Mouse (Mus musculus): Measurements from ENCODE around the gene Myl12a.

DNA sequence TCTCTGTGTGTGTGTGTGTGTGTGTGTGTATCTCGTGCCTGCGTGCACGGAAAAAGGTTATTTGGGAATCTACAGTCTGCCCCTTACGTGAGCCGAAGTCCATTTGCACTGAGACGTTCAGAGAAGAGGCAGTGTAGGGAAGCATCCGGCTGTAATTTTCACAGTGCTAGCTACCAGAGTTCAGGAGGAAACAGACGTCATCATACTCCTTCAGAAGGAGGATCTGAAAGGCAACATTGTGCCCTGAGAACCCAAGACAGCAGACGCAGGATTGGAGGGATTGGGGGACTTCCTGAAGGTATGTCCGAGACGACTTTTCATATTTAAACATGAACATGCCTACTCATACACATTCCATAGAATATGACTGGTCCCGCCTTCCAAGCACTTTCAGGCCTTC lies 35.0 kb downstream of the Myl12a start:
- TF ChIP-seq CTCF (IDR thresholded peaks at IDR 0.05; ENCODE audit: low read depth, low read length) (no peak), POLR2A (IDR thresholded peaks at IDR 0.05; ENCODE audit: extremely low read depth, insufficient read depth, low read length) (no peak)

All from liver, adult 2 months (tissue).